Mouse (Mus musculus) cortical plate, adult 2 months (tissue): ENCODE measurements around the gene Spry2.

Source experiments
- CTCF ChIP-seq: fragments of 200-500 bp; IDR thresholded peaks from 2 replicates; pipeline ENCODE4 v1.5.1; 2011; ENCODE audit warnings: mild to moderate bottlenecking, control low read depth, low read length; ENCODE audit not compliant: insufficient read depth; ENCODE audit errors: extremely low read depth
- POLR2A ChIP-seq: fragments of 200-500 bp; IDR thresholded peaks from 2 replicates; pipeline ENCODE4 v1.6.1; 2011; ENCODE audit warnings: mild to moderate bottlenecking, low read length, control low read depth; ENCODE audit not compliant: insufficient read depth; ENCODE audit errors: extremely low read depth

- TF ChIP-seq CTCF (no peak), POLR2A (no peak)
Measured at GRCm38 (mm10) chr14:105860276-105860675, 36.3 kb downstream of the Spry2 start.
